Mouse (Mus musculus) megakaryocyte progenitor cell, adult 5-6 weeks (primary cell): ENCODE measurements around the gene Meox1. TPM values are rescaled to one million over a fixed set of nuclear protein-coding genes. Genes with fewer than 3 reads are reported as not detected.

ENCODE experiments used
- ATAC-seq: replicated peaks from 2 replicates; pipeline ENCODE4 v1.8.0; 2016; ENCODE audit warnings: mild to moderate bottlenecking, moderate TSS enrichment, inconsistent platforms; ENCODE audit not compliant: poor library complexity
- total RNA-seq, 2 experiments: library from RNA; stranded (forward) in 1 of 2; stranded (reverse) in 1 of 2; fragments of 157-497, 149-512 nt in 1 of 2; fragments of 200-1000 nt in 1 of 2; gene quantifications; 2 replicates each; pipeline versions ENCODE4 v1.2.3 to v1.2.4; 2015 to 2017

Gene Meox1
- not detected in 2 replicates for total RNA-seq (2015)
- total RNA-seq (2017), result not detected in 2 replicates

GRCm38 (mm10) chr11:101894204-101894603 lies at the start of gene Meox1:
Gene Meox1, minus strand, starts transcription at chr11:101894374.
- ATAC-seq, result no peak

- ATAC-seq, result no peak
Observed at GRCm38 (mm10) chr11:101943055-101943454, 48.9 kb upstream of the Meox1 start.

DNA sequence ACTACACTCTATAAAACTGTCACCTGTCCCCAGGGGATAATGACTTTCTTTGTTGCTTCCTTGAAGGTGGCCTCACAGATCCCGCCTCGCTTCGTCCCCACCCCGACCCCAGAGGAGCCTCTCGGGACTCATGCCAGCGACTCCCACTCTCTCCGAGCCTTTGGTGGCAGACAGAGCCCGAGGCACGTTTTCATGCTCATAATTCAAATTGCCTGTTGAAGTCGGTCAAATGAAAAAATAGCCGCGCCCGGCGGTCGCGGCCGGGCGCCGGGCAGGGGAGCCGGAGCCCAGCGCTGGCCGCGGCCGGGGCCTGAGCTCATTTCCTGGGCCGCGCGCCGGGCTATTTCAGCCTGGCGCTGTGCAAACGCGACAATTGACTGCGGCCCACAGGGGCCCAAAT lies 42.9 kb upstream of the Meox1 start:
- ATAC-seq, result no peak

- ATAC-seq, result no peak
Observed at GRCm38 (mm10) chr11:101936421-101936820, 42.2 kb upstream of the Meox1 start.

DNA sequence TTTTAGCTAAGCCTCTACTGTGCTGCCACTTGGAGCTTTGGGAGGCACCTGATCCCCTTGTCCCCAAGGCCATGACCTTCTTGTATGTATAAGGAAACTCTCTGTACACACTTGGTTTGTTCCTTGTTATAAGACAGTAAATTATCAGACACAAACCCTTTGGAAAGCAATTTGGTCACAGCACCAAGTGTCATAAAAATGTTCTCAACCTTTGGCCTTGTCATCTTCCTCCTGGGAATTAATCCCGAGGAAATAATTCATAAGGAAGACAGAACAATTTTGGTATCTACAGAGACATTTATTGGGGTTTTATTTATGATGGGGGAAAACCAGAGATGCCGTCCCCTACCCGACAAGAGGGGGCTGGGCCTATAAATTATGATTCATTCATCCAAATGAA lies 41.6 kb upstream of the Meox1 start:
- no peak for ATAC-seq

- ATAC-seq, result no peak
Observed at GRCm38 (mm10) chr11:101931978-101932377, 37.8 kb upstream of the Meox1 start.

- ATAC-seq, result no peak
Observed at GRCm38 (mm10) chr11:101928030-101928762, 34.0 kb upstream of the Meox1 start.

DNA sequence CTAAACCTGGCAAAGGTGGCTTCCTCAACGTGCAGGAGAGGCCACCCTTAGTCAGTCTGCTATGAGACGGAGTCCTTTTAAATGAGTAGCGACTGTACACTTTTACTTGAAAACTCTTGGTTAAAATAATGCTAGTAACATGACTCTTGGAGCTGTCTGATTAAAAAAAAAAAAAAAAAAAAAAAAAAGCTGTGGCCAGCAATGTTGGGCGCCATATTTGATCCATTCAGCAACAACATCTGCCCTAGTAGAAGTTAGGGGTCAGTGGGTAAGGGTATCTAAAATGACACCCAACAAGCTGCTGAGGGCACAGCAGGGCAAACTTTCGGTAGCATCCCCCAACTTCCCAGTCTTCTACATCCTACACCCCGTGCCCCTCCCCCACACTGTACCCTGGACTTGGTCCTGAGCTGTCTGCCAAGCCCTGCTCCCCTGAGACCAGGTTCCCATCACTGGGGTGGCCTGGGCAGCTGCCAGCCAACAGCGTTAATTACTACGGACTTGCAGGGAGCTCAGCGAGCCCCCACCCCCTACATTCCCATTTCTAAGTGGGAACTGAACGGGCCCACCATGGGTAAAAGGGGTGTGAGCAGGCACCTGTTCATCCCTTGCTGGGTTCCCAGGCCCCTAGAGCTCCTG lies 32.9 kb upstream of the Meox1 start:
- no peak for ATAC-seq

DNA sequence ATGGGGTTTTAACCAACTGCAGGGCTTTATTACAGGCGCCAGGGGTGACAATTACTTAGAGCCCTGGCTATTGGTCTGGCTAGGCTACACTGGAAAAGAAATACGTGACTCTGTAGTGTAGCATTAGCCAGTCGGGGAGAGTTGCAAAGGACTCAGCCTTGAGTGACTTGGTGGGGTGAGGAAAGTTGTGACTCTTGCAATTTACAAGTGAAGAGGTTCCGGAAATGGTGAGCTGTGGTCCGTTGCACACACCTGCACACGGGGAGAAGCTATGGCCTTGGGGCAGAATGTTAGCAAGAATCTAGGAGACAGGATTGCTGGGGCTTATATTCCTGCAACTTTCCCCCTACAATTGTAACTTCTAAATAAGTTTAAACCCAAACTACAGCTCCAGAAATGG lies 31.5 kb upstream of the Meox1 start:
- ATAC-seq, result no peak

DNA sequence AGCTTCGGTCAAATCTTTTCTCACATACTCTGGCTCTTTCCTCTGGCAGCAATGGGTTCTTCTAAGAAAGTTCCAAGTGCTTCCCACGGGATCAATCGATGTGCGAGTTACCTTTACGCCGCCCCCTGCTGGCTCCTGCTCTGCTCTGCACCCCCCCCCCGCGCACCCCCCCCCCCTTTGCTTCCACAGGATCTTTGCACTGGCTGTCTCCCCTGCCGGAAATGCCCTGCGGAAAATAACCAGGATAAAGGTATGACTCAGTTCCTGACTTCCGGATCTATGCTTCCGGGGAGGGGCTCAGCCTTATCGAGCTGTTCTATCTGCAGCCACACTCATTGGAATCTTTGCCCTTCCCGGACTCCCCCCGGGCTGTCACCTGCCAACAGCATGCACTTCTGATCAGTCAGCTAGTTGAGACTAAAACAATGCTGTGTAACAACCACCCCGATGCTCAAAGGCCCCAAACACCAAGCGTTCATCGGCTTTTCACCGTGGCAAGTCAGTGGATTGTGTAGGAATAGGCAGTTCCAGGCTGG lies 30.3 kb upstream of the Meox1 start:
- ATAC-seq, result no peak

DNA sequence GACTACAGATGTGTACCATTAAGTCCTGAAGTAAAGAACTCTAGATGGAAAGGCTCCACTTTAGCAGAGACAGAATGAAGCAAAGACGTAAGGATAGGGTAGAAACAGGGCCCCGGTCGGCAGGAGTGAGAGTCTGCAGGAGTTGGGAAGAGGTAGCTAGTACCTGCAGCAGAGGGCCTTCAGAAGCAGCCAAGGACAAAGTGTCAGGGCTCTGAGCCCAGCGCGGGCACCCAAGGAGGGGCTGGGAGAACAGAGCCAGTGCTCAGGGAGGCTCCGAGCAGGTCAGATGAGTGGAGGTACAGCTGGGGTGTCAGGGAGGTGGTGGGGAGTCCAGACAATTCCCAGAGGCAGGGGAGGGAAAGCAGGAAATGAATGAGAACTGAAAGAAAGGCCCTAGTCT lies 29.8 kb upstream of the Meox1 start:
- no peak for ATAC-seq

GRCm38 (mm10) chr11:101921361-101921952 lies 27.3 kb upstream of the Meox1 start:
- no peak for ATAC-seq

DNA sequence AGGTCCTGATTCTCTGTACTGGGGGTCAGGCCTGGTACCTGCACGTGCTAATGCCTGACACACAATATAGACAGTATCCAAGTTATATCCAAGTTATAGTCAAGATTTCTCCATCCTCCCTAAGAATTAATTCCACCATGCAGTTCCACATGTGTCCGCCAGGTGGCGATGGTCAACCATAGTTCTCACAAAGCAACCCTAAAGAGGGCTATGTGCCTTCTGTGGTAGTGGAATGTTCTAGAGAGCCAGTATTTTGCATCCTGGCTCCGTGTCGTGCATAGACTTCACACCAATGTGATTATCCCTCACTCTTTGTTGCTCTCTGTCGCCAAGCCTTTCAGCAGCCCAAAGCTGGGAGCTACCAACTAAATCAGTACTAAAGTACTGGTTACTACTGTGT lies 25.5 kb upstream of the Meox1 start:
- ATAC-seq, result peak; percentile 76

- ATAC-seq, result no peak
Observed at GRCm38 (mm10) chr11:101918609-101919008, 24.4 kb upstream of the Meox1 start.

GRCm38 (mm10) chr11:101916772-101917171 lies 22.6 kb upstream of the Meox1 start:
- ATAC-seq, result no peak

GRCm38 (mm10) chr11:101913591-101913990 lies 19.4 kb upstream of the Meox1 start:
- no peak for ATAC-seq

DNA sequence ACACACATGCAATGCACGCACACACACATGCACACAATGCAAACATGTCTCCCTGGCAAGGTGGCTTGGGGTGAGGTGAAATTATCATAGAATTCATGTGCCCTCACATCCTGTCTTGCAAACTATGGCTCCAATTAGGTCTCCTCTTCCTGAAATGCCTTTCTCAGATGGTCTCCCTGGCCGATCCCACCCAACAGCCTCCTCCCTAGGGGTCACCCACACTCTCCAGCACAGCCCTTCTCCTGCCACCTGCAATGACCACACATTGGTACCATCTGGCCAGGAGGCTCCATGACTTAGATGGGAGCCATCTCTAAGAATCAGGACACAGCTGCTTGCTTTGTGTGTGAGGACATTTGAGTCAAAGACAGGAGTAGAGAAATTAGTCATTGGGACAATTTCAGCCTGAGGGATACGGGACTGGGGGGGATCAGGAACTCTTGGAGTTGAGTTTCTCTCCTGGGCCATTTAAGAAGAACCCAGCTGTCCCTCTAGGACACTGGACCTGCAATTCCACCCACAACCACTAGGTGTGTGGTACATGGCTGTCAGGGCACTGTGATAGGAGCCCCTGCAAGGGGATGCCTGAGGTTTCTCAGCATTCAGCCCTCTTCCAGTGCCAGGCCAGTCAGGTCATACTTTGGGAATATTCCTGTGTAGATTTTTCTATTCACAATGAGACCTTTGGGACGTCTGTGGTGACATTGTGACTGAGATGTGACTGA lies 17.8 kb upstream of the Meox1 start:
- no peak; the same call in 1 of the 2 replicates for ATAC-seq

GRCm38 (mm10) chr11:101910230-101910946 lies 16.2 kb upstream of the Meox1 start:
- ATAC-seq, result peak; percentile 87

- ATAC-seq, result no peak
Observed at GRCm38 (mm10) chr11:101908777-101909176, 14.6 kb upstream of the Meox1 start.

DNA sequence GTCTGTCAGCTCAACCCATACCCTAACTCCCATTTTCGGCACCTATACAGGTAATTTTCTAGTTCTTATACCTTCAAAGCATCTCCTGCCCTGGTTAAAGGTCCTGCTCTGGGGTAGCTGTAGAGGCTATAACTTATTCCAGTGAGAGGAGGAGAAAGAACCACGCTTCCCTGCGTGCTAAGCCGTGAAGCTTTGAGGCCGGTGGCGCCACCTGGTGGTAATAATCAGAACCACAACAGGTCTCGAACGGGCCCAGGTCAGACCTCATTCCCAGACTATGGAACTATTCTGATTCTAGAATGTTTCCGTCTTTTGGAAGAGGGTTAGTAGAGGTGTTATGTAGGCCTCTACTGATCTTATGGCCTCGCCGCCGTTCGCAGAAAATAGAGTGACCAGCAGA lies 10.9 kb upstream of the Meox1 start:
- ATAC-seq, result peak; percentile 70

- ATAC-seq, result no peak
Observed at GRCm38 (mm10) chr11:101901309-101901708, 7.1 kb upstream of the Meox1 start.
